Mouse (Mus musculus) erythroid progenitor cell, adult 5-6 weeks (primary cell): Measurements from ENCODE around the gene Med29. TPM values are rescaled to one million over a fixed set of nuclear protein-coding genes. Genes with fewer than 3 reads are reported as not detected.
A peak's percentile ranks its signal among the peaks of the same experiment; 100 is the strongest.
"Not testable (repeated sequence)": the region's sequence is repeated elsewhere in the genome, so short reads cannot be mapped to it uniquely, and the experiment has no call there.

ENCODE experiments used
- ATAC-seq: replicated peaks from 2 replicates; pipeline ENCODE4 v1.8.0; 2016; ENCODE audit warnings: moderate number of reproducible peaks, mild to moderate bottlenecking, moderate TSS enrichment, inconsistent platforms; ENCODE audit not compliant: poor library complexity, low FRiP score, severe bottlenecking
- total RNA-seq, 2 experiments: library from RNA; stranded (forward) in 1 of 2; stranded (reverse) in 1 of 2; fragments of 150-400 nt in 1 of 2; fragments of 186-747, 209-891 nt in 1 of 2; gene quantifications; 2 replicates each; pipeline versions ENCODE4 v1.2.3 to v1.2.4; 2015 to 2017; ENCODE audit warnings: low replicate concordance in 2 of 2

Gene Med29
- total RNA-seq, 2 experiments from 2014 or later = 0.84 to 4.4 TPM

DNA sequence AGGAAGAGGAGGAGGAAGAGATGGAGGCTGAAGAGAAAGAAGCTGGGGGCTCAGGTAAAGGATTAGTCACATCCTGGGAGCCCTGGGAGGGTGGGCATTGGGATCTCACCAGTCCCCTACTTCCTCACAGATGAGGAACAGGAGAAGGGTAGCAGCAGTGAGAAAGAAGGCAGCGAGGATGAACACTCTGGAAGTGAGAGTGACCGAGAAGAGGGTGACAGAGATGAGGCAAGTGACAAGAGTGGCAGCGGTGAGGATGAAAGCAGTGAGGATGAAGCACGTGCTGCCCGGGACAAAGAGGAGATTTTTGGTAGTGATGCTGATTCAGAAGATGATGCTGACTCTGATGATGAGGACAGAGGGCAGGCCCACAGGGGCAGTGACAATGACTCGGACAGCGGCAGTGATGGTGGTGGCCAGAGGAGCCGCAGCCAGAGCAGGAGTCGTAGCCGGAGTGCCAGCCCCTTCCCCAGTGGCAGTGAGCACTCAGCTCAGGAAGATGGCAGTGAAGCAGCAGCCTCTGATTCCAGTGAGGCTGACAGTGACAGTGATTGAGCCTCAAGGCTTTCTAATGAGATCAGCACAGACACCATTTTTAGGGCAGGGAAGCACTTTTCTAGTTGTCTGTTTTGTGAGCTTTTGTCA is 6.3 kb upstream of the Med29 start:
- no peak for ATAC-seq

DNA sequence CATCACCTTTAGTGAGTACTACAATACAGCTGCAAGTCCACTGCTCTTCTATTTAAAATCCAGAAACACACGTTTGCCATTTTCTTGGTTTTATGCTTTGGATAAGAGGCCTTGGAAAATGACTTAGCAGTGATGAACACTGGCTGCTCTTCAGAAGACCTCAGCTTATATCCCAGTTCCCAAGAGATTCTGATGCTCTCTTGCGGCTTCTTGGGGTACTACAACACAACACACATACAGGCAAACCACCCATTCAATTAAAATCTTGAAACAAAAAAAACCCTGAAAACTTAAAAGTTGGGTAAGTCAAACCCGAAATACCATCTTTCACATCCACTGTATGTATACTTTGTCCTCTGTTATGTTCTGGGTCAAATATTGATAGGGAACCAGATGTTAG is 5.5 kb upstream of the Med29 start:
- ATAC-seq = no peak

- no peak for ATAC-seq
Measured at GRCm38 (mm10) chr7:28395425-28395824, 2.9 kb upstream of the Med29 start.

DNA sequence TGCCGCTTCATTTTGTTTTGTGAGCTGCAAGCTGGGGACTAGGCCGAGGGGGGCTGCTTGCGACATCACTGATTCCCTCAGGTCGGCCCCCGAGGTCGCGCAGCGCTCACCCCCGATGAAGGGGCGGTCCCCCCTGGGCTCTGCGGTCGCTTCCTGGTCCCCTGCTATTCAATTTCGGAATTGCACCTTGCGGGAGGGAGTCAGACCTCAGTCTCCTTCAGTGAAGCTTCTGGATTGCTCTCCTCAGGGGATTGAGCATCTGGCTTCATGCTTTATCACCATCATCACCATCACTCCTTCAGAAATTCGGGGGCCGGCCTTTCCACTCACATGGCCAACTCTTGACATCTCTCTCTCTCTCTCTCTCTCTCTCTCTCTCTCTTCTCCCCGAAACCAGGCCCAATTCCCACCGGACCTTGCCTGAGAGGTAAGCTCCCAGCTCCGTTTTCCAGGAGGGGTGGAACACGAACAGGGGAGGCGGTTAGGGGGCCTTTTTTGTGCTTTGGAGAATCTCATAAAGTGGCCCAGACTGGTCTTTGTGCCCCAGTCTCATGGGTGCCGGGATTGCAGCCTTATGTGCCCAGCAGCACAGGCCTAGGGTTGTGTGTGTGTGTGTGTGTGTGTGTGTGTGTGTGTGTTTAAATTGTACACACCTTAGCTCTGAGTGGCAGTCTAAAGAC is 904 bp upstream of the Med29 start:
- no peak for ATAC-seq

- no peak for ATAC-seq
Measured at GRCm38 (mm10) chr7:28390331-28390730, 2.2 kb downstream of the Med29 start.

DNA sequence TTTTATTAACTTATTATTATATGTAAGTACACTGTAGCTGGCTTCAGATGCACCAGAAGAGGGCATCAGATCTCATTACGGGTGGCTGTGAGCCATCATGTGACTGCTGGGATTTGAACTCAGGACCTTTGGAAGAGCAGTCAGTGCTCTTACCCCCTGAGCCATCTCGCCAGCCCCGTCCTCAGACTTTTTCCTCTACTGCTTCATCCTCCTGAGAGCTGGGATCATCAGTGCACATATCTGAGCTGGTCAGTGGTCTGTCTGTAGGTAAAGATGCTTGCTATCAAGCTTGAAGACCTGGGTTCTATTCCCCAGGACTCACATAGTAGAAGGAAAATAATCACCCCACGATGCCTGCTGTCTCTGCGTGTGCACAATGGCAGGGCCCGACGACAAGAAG is 5.1 kb downstream of the Med29 start:
- not testable (repeated sequence) for ATAC-seq

GRCm38 (mm10) chr7:28386877-28387276 is 5.6 kb downstream of the Med29 start:
- 0 out of 2 replicates have a peak, but pooled peaks have one; percentile 4 for ATAC-seq

DNA sequence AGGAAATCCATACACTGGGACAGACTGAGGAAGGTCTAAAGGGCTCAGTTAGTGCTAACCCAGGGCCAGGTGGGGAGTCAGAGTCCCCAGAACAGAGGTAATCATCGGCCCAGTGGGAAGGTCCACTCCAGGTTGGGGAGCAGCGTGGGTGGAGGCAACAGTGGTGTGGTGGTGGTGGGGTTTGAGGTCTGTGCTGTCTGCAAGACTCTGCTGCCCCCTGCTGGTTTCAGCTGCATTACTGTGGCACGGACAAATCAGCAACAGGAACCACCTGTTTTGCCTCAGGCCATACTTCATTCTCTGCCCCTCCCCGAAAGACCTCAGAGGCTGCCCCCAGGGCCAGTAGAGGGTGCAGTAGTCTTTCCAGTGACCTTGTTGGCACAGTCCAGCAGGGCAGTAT is 6.0 kb downstream of the Med29 start:
- ATAC-seq = peak; percentile 73

DNA sequence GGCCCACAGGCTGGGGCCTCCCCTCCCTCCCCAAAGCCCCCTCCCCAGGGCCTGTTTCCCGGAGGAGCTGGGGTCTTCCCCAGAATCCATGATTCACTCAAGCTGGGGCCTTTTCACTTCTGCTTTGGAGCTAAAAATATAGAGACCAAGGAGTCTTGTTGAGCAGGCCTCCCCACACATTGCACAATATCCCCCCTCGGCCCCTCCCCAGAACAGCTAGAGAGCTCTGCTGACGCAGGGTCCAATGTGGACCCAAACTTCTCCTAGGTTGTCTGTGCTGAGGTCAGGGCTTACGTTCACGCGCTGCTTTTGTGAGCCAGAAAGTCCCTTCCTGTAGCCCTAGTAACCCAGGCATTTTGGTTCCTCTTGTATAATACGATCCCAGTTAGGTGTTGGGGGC is 6.5 kb downstream of the Med29 start:
- no peak for ATAC-seq

DNA sequence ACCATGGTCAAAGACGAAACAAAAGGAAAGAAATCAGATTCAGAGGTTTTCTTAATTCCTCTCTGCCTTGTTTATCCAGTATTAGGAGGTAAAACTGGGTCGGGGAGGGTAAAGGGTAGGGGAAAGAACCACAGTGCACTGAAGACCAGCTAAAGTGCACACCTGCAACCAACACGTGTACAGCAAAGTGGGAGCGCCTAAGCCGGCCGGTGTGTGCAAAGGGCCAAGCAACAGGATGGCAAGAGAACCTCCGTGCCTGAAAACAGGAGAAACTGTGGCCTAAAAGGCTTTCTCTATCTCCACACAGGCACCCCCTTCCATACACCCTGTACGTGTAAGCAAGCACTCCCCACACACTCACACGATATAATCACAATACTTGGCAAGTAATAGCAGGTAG is 7.3 kb downstream of the Med29 start:
- no peak for ATAC-seq

DNA sequence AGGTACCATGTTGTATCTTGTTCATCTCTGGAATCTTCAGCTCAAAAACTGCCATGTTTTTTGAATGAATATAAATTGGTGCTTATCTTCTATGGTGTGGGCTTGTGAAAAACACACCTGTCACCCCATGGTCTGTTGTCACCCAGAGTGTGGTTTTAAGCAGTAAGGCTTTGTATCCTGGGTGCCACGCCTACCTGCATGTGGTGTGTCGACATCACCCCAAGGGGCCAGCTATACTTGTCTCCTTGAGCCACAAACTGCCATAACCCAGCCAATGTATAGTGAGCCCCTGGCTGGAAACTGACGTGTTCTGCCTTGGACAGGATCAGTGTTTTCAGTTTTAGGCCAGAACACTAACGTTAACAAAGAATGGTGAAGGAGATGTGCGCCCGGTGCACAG is 8.3 kb downstream of the Med29 start:
- no peak for ATAC-seq

GRCm38 (mm10) chr7:28383606-28384005 is 8.9 kb downstream of the Med29 start:
- ATAC-seq = no peak

GRCm38 (mm10) chr7:28382981-28383396 is 9.5 kb downstream of the Med29 start:
- ATAC-seq = peak; percentile 26; the same call in 1 of the 2 replicates

DNA sequence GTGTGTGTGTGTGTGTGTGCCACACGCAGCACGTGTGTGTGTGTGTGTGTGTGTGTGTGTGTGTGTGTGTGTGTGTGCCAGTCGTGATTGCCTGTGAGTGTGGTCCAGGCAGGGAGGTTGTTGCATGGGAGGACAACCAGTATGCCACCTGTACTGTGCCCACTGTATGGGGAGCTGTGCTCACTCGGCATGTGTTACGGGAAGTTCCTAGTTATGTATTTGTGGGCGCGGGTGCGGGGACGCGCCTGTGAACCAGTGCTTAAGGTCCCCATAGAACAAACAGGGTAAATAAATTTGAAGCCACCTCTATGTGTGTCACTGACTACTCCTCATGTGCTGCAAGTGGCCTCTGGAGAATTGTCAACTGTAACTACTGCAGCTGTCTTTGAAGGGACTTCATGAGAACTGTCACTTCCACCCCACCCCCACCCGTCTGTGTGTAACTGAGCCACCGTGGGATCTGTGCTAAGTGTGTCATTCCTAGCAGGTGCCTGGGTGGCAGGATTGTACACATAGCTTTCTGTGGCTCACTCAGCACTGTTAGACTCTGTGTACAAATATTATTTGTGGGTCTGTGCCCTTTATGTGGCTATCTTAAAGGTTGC is 10.1 kb downstream of the Med29 start:
- ATAC-seq = no peak

GRCm38 (mm10) chr7:28381938-28382337 is 10.6 kb downstream of the Med29 start:
- ATAC-seq = no peak

- ATAC-seq = no peak
Measured at GRCm38 (mm10) chr7:28381017-28381790, 11.3 kb downstream of the Med29 start.

- no peak for ATAC-seq
Measured at GRCm38 (mm10) chr7:28380237-28381016, 12.1 kb downstream of the Med29 start, which contains the start of gene Zfp36. TSS of gene Zfp36 (minus strand) at chr7:28380253.

DNA sequence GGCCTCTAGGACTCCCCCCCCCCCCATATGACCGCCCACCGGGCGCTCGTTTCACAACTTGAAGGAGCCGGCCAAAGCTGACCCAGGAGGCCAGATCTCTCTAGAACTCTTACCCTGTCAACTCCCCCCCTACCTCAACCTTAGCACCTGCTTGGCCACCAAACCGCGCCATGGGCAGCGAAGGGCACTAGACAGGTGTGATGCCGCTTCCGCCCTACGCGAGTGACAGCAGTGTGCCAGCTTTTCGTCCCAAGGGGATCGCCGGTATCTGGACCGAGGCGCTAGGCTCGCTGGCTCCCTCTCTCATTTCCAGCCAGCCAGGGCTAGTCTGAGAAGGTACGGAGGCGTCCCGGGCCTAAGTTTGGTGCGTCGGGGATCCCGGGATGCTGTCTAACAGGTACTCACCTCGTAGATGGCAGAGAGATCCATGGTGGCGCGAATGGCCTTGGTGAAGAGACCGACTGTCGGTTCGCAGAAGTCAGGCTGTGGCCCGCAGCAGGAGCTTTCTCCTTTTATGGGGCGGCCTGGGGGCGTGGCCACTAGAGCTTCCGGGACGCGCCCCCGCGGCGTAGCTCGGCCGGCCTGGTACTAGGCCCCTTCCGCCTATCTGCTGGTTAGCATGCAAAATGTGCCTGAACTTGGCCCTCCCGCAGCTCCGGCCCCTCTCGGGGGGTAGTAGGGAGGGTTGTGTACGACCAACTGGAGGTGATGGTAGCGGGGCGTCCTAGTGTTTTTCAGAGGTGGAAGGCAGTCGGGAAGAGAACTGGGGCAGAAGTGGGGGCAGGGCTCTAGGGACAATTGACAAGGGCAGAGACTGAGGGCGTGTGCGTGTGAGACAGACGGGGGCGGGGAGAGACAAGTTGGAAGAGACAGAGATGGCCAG is 13.5 kb downstream of the Med29 start:
- peak; percentile 80 for ATAC-seq
